Mouse (Mus musculus) limb, embryonic 10.5 days (tissue): ENCODE data around the gene Ndufa7. TPM values are rescaled to one million over a fixed set of nuclear protein-coding genes. Genes with fewer than 3 reads are reported as not detected.
"Not testable (repeated sequence)": the region's sequence is repeated elsewhere in the genome, so short reads cannot be mapped to it uniquely, and the experiment has no call there.

Source experiments
- DNase-seq: peaks from one replicate; pipeline ENCODE4 v3.0.0-alpha.2; 2017; ENCODE audit warnings: low spot score
- H3K27ac ChIP-seq: fragments of 300-500 bp; sonication (generic); 2 replicates; pipeline ENCODE4 v1.5.1; 2016; ENCODE audit warnings: mild to moderate bottlenecking
- H3K27me3 ChIP-seq: fragments of 300-500 bp; sonication (generic); 2 replicates; pipeline ENCODE4 v1.6.1; 2016; ENCODE audit warnings: low read depth, mild to moderate bottlenecking; ENCODE audit not compliant: poor library complexity, severe bottlenecking
- H3K36me3 ChIP-seq: fragments of 300-500 bp; sonication (generic); 2 replicates; pipeline ENCODE4 v1.6.1; 2016; ENCODE audit warnings: mild to moderate bottlenecking, moderate library complexity
- H3K4me1 ChIP-seq: fragments of 300-500 bp; sonication (generic); 2 replicates; pipeline ENCODE4 v1.6.1; 2016
- H3K4me3 ChIP-seq: fragments of 300-500 bp; sonication (generic); 2 replicates; pipeline ENCODE4 v1.5.1; 2016; ENCODE audit warnings: mild to moderate bottlenecking, moderate library complexity
- H3K9me3 ChIP-seq: fragments of 300-500 bp; sonication (generic); replicated peaks from 2 replicates; pipeline ENCODE4 v1.6.1; 2016; ENCODE audit warnings: mild to moderate bottlenecking
- WGBS: fragments of 180-500 bp; shearing (Covaris S2); methylation state at CpG from one replicate; pipeline ENCODE4 v1.1.7; 2016; 5-methylcytosine and 5-hydroxymethylcytosine counted together
- polyA plus RNA-seq: library from polyadenylated mRNA; unstranded; fragments of >200 nt; fragmentation: Nextera tagmentation; extraction: Ambion mirVana; gene quantifications from 2 replicates; pipeline ENCODE4 v1.2.1, GENCODE M21; 2016

Gene Ndufa7
- polyA plus RNA-seq, 1 experiment from 2014 or later: 497 TPM

DNA sequence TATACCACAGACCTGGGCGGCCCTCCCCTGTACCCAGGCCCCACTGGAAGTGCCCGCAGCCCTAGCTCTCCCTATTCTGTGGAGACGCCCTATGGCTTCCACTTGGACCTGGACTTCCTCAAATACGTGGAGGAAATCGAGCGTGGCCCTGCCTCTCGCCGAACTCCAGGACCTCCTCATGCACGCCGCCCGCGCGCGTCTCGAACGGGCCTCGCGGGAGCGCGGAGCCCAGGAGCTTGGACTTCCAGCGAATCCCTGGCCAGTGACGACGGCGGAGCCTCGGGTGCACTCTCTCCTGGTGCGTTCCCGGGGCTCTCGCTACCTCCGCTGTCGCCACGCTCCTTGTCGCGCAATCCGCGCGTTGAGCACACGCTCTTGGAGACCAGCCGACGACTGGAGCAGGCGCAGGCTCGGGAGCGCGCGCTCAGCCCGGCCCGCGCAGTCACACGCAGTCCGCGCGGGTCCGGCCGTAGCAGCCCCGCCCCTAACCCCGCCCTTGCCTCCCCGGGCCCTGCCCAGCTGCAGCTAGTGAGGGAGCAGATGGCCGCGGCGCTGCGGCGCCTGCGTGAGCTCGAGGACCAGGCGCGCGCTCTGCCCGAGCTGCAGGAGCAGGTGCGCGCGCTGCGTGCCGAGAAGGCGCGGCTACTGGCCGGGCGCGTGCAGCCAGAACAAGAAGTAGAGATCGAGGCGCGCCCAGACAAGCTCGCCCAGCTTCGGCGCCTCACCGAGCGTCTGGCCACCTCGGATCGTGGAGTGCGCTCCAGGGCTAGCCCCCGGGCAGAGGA, 7.0 kb upstream of the Ndufa7 start:
- Histone ChIP-seq H3K27ac (peak overlapping the region; percentile 92), H3K9me3 (no peaks in the 10 kb centered on the region), H3K4me3 (peak overlapping the region; percentile 69), H3K36me3 (peaks cover 52% of the 10 kb centered on the region), H3K27me3 (no peaks in the 10 kb centered on the region), H3K4me1 (peaks cover 38% of the 10 kb centered on the region)
- peak; percentile 97 for DNase-seq
- 1% methylated on average over 88 of the region's 89 CpGs for WGBS

DNA sequence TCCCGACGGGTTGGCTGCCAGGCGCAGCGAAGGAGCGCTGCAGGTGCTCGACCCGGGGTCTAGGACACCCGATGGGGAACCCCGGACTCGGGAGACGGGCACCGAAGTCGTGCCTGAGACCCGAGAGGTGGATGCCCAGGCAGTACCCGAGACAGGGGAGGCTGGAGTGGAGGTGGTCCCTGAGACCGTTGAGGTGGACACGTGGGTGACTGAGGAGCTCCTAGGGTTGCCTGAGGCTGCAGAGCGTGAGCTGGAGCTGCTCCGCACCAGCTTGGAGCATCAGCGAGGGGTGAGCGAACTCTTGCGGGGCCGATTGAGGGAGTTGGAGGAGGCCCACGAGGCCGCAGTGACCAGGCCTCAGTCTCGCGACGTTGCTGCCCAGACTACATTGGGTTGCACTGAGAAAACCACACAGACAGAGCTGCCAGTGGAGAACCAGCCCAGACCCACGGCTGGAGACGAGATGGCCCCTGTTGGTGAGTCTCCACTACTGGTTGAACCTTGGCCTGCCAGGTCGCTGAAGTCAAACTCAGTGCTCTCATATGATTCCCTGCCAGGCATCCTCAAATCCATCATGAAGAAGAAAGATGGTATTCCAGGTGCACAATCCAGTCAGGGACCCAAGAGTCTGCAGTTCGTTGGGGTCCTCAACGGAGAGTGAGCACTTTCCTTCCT, 6.3 kb upstream of the Ndufa7 start:
- Histone ChIP-seq H3K27ac (peak overlapping the region; percentile 92), H3K36me3 (peaks cover 60% of the 10 kb centered on the region), H3K4me1 (peaks cover 41% of the 10 kb centered on the region), H3K27me3 (no peaks in the 10 kb centered on the region), H3K4me3 (peak overlapping the region; percentile 69), H3K9me3 (no peaks in the 10 kb centered on the region)
- WGBS: 22% methylated on average over 33 of the region's 33 CpGs
- no peak for DNase-seq

DNA sequence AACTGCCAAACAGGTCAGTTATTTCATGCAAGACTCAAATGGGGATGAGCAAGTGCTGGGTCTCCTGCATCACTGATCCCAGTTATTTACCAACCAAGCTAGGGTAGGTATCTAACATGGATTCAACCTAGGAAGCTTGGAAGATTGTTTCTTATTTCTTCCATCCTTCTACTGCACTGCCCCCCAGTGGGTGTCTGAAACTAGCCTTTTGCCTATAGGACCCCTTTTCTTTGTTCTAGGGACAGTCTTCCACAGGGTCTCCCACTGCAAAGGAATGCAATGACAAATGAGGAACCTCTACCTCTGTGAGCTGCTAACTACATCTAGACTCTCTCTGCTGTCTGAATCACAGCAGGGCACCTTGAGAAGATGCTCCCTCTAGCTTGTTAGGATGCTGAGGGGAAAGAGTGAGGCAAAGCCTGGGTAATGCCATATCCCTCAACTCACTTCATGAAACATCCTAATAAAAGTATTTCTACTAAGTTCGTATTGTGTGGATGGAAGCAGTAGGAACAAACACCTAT, 1.9 kb upstream of the Ndufa7 start:
- Histone ChIP-seq H3K4me3 (peak overlapping the region; percentile 78), H3K27ac (no peak overlapping the region), H3K4me1 (peaks cover 46% of the 10 kb centered on the region), H3K36me3 (peaks cover 68% of the 10 kb centered on the region), H3K9me3 (no peaks in the 10 kb centered on the region), H3K27me3 (no peaks in the 10 kb centered on the region)
- no peak for DNase-seq
- WGBS: 88% methylated on average over 1 of the region's 1 CpGs

DNA sequence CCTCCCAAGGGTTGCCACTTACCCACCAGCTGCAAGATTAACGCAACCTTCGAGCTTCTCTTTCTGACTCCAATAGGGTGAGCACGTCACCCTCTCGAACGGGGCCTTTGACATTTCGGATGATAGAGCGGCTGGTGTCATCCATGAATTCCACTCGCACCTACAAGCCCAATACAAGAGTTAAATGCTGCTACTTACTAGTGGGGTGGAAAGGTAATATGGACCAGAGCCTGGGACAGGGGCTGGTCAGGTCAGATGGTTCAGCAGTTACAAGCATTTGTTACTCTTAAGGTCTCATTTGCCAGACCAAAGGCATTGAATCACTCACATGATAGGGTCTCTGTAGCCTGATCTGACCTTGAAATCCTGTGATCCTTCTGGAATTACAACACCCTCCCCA, 1.2 kb upstream of the Ndufa7 start:
- Histone ChIP-seq H3K27ac (peak overlapping the region; percentile 89), H3K4me1 (peaks cover 39% of the 10 kb centered on the region), H3K36me3 (peaks cover 69% of the 10 kb centered on the region), H3K4me3 (peak overlapping the region; percentile 78)
- WGBS: 86% methylated on average over 8 of the region's 8 CpGs
- DNase-seq, H3K9me3 ChIP-seq, H3K27me3 ChIP-seq: not testable (repeated sequence)

DNA sequence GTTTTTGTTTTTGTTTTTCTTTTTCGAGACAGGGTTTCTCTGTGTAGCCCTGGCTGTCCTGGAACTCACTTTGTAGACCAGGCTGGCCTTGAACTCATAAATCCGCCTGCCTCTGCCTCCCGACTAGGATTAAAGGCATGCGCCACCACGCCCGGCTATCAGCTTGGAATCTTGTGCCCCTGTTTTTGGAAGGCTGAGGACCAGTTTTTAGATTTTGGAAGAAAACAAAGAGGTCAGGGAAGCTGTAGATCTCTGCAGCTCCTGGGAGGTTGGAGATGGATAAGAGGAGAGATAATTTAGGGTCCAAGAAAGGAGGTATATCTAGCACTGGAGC, 592 bp downstream of the Ndufa7 start:
- H3K27ac ChIP-seq: peak overlapping the region; percentile 89
- peaks cover 69% of the 10 kb centered on the region for H3K36me3 ChIP-seq
- not testable (repeated sequence) for H3K27me3 ChIP-seq, DNase-seq, H3K9me3 ChIP-seq
- peak overlapping the region; percentile 78 for H3K4me3 ChIP-seq
- H3K4me1 ChIP-seq: peaks cover 31% of the 10 kb centered on the region
- WGBS: 5% methylated on average over 6 of the region's 6 CpGs

DNA sequence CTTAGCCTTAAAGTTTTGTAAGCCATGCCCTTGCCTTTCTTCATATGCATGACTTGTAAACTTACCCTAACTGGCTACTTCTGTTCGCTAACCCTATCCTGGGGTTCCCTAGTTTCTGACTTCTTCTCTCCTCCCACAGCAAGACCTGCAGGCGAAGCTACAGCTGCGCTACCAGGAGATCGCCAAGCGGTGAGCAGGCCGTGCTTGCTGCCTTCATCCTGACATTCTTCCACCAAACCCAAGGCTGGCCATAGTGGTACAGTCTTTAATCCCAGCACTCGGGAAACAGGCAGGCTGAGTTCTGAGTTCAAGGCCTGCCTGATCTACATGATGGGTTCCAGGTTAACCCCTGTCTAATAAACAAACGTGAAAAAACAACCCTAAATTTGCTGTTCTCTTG, 1.1 kb downstream of the Ndufa7 start:
- peak overlapping the region; percentile 89 for H3K27ac ChIP-seq
- peaks cover 69% of the 10 kb centered on the region for H3K36me3 ChIP-seq
- H3K4me1 ChIP-seq: peaks cover 31% of the 10 kb centered on the region
- H3K4me3 ChIP-seq: peak overlapping the region; percentile 78
- WGBS: 88% methylated on average over 8 of the region's 8 CpGs
- DNase-seq: no peak
- no peaks in the 10 kb centered on the region for H3K27me3 ChIP-seq
- no peaks in the 10 kb centered on the region for H3K9me3 ChIP-seq

DNA sequence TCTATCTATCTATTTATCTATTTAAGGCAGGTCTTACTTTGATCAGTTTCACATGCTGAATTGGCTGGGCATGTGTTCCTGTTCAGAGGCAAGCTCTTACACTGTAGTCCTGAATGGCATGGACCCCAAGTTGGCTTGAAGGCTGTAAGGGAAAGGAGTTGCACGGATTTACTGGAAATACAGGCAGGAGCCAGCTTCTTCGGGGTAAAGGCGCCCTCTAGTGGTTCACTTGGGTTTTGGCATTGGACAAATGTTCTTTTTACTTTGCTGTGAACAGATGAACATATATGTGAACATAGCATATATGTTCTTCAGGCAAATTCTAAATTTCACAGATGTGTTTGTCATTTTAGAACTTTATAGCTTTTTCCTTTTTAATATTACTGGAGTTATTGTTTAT, 2.5 kb downstream of the Ndufa7 start:
- Histone ChIP-seq H3K27ac (no peak overlapping the region), H3K9me3 (no peaks in the 10 kb centered on the region), H3K4me3 (no peak overlapping the region), H3K36me3 (peaks cover 69% of the 10 kb centered on the region), H3K4me1 (peaks cover 29% of the 10 kb centered on the region), H3K27me3 (no peaks in the 10 kb centered on the region)
- DNase-seq: peak; percentile 83
- 0% methylated on average over 3 of the region's 3 CpGs for WGBS

DNA sequence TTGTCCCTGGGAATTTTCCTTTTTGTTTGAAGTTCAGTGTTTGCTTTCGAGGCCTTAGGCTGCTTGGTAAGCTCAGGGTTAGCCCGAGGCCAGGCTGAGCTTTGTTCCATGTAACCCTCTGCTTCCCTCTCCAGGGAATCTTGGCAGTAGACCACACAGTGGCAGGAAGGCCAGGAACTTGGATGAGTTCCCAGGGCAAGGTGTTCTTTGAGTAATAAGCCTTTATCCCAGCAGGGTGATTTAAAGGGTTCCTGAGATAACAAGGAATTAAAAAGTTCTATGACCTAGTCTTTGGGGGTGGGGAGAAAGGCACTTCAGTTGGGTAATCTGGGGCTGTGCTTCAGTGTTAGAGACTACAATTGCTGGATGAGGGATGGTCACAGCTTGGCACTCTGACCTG, 4.5 kb downstream of the Ndufa7 start:
- H3K27ac ChIP-seq: no peak overlapping the region
- peaks cover 11% of the 10 kb centered on the region for H3K4me1 ChIP-seq
- no peak overlapping the region for H3K4me3 ChIP-seq
- peaks cover 72% of the 10 kb centered on the region for H3K36me3 ChIP-seq
- 89% methylated on average over 2 of the region's 2 CpGs for WGBS
- no peak for DNase-seq
- H3K9me3 ChIP-seq: no peaks in the 10 kb centered on the region
- H3K27me3 ChIP-seq: no peaks in the 10 kb centered on the region

DNA sequence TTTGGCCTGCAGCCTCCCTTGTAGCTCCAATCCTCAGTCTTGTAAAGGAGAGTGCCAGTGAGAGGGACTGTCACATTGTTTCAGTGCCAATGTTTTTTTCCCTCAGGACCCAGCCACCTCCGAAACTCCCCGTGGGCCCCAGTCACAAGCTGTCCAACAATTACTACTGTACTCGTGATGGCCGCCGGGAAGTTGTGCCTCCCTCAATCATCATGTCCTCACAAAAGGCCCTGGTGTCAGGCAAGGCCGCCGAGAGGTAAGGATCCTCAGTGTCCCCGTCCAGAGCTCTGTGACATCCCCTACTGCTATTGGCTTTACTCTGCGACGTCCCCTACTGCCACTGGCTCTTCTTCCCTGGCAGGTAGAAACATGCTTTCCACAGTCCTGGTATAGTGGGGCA, 5.2 kb downstream of the Ndufa7 start:
- no peaks in the 10 kb centered on the region for H3K9me3 ChIP-seq
- no peak for DNase-seq
- 93% methylated on average over 10 of the region's 10 CpGs for WGBS
- no peak overlapping the region for H3K4me3 ChIP-seq
- no peaks in the 10 kb centered on the region for H3K27me3 ChIP-seq
- no peak overlapping the region for H3K27ac ChIP-seq
- H3K36me3 ChIP-seq: peaks cover 78% of the 10 kb centered on the region
- peaks cover 11% of the 10 kb centered on the region for H3K4me1 ChIP-seq

DNA sequence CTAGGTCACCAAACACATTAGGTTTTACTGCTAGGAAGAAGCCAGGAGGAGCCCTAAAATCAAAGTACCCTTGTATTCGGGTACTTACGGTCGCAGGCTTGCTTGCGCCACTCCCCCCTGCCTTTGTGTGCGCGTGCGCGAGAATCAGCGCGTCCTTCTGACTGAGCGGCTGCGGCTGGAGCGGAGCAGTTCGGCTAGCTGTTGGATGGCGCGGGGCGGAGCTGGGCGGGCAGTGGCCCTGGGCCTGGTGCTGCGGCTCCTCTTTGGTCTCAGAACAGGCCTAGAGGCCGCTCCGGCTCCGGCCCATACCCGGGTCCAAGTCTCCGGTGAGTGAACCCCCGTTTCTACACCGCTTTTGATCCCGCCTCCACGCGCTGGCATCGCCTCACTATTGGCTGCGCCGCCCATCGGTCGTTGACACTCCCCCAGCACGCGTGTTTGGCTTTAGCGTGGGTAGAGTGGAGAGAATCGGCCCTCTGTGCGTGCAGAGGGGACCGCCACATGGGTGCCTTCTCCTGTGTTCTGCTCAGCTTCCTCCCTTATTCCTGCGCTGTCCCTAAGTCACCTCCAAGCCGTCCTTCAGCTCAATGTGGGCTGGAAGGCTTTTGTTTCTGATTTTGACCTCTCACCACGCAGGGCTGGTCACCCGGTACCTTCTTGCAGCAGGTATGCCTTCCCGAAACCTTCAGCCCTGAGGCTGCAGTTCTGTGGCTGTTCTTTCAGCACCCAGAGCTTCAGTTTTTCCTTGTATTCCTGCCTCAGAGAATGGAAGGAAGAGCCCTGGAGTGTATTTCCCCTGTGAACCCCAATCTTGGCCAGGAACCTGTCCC, 18.8 kb downstream of the Ndufa7 start, which contains the start of gene Cd320:
Gene Cd320 (plus strand): TSS at position 126 of the 830 bp plus-strand sequence.
- no peaks in the 10 kb centered on the region for H3K9me3 ChIP-seq
- DNase-seq: peak; percentile 94
- H3K36me3 ChIP-seq: peaks cover 45% of the 10 kb centered on the region
- peak within 1 kb of the TSS; percentile 68 for H3K4me3 ChIP-seq
- no peaks in the 10 kb centered on the region for H3K27me3 ChIP-seq
- H3K27ac ChIP-seq: peak within 1 kb of the TSS; percentile 88
- WGBS: under 1% methylated on average over 45 of the region's 45 CpGs
- peaks cover 17% of the 10 kb centered on the region for H3K4me1 ChIP-seq

DNA sequence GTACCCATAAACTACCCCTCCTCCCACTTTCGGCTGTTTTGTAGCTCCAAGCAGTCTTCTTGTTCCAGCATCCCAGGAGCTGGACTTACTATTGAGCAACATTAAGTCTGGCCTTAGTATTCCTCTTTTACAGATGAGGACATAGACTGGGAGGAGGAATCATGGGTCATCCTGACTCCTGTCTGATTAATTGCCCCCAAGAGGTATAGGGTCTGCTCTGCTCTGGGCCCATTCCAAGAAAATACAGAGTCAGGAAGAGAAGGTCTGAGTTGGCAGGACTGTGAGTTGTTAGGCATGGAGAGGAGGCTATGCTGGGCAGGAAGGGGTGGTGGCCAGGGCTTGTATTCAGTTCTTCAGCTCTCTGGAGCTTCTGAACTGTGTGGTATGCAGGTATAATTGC, 19.8 kb downstream of the Ndufa7 start:
- H3K27me3 ChIP-seq: no peaks in the 10 kb centered on the region
- peaks cover 45% of the 10 kb centered on the region for H3K36me3 ChIP-seq
- H3K4me1 ChIP-seq: peaks cover 17% of the 10 kb centered on the region
- peak overlapping the region; percentile 68 for H3K4me3 ChIP-seq
- no peak for DNase-seq
- 76% methylated on average over 1 of the region's 1 CpGs for WGBS
- no peak overlapping the region for H3K27ac ChIP-seq
- H3K9me3 ChIP-seq: no peaks in the 10 kb centered on the region

DNA sequence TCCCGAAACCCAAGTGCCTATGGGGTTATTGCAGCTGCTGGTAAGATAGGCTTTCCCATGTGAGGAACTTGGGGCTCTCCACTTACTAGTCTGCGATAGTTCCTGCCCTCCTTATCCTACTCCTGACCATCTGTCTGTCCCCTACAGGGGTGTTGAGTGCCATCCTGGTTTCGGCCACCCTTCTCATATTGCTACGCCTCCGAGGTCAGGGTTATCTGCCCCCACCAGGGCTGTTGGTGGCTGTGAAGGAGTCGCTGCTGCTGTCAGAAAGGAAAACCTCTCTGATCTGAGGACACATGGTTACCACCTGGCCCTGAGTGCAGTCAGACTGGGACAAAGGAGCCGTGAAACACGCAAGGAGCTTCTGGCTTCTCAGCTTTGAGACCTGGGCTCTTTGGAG, 23.8 kb downstream of the Ndufa7 start:
- WGBS: 52% methylated on average over 8 of the region's 8 CpGs
- no peak overlapping the region for H3K27ac ChIP-seq
- no peak for DNase-seq
- no peaks in the 10 kb centered on the region for H3K27me3 ChIP-seq
- H3K4me3 ChIP-seq: no peak overlapping the region
- H3K36me3 ChIP-seq: peaks cover 57% of the 10 kb centered on the region
- H3K4me1 ChIP-seq: peaks cover 17% of the 10 kb centered on the region
- H3K9me3 ChIP-seq: no peaks in the 10 kb centered on the region
